Mouse (Mus musculus) lung, postnatal 0 days (tissue): Measurements from ENCODE around the gene Med10.

Experiments used
- CTCF ChIP-seq: IDR thresholded peaks from 2 replicates; pipeline ENCODE4 v1.5.1; 2016; ENCODE audit warnings: antibody characterized with exemption, mild to moderate bottlenecking
- EP300 ChIP-seq: IDR thresholded peaks from 2 replicates; pipeline ENCODE4 v1.6.1; 2016; ENCODE audit warnings: antibody characterized with exemption, mild to moderate bottlenecking, control low read depth

DNA sequence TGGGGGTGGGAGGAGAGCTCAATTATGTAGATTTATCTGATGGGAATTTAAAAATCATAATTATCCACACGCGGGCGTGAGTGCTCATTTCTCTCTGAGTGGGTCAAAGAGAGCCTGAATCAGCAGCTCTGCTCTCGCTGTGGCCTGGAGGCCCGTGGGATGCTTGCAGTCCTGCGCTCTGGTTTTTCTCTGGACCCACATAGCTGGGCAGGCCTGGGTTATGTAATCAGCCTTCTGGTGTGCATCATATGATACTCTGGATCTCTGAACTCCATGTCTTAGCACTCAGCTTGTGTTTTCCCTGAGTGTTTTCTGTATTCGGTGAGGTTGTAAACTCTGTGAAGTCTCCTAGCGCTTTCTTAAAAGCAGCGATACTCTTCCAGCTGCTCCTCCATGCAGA, 30.4 kb downstream of the Med10 start:
- TF ChIP-seq CTCF (no peak), EP300 (no peak)
